Mouse (Mus musculus) thymus, adult 2 months (tissue): ENCODE measurements at regions not wholly inside any gene's neighbourhood (a gene's known extent, or its start where the extent isn't known, plus 50 kb on each side); places are given as distances from the start of the nearest gene placed in this dataset.

Experiments used
- CTCF ChIP-seq: fragments of 200-500 bp; IDR thresholded peaks from 2 replicates; pipeline ENCODE4 v1.5.1; 2012; ENCODE audit warnings: mild to moderate bottlenecking, control low read depth, low read length, moderate library complexity, borderline replicate concordance; ENCODE audit not compliant: control insufficient read depth, poor library complexity, insufficient read depth; ENCODE audit errors: extremely low read depth
- POLR2A ChIP-seq: fragments of 200-500 bp; IDR thresholded peaks from 2 replicates; pipeline ENCODE4 v1.6.1; 2012; ENCODE audit warnings: mild to moderate bottlenecking, low read length, control low read depth, moderate library complexity; ENCODE audit not compliant: control insufficient read depth, poor library complexity, insufficient read depth; ENCODE audit errors: extremely low read depth

GRCm38 (mm10) chr10:17646391-17646790 lies 76.6 kb upstream of the Cited2 start:
- no peak for TF ChIP-seq CTCF
- no peak for TF ChIP-seq POLR2A
